Mouse (Mus musculus): Measurements from ENCODE around the gene Rad51d.
"Not testable (repeated sequence)": the region's sequence is repeated elsewhere in the genome, so short reads cannot be mapped to it uniquely, and the experiment has no call there.

Gene Rad51d

DNA sequence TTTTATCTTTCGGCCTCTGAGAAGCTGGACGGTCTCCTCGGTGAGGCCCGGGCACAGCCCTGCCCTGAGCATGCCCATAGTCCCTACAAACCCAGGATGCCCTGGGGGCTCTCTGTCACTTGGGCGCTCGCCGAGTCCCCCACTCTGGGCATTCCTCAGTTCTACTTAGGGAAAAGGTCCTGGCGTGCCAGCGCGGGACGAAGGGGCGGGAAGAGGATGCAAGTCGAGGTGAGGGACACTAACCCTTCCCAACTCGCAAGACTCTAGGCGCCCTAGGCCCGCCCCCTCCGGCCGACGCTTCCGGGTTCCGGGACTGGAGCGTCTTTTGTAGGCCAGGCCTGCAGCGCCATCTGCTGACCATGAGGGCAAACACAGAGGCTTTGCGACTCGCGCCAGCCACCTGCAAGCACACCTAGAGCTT lies at the start of gene Rad51d:
Gene Rad51d (minus strand): TSS at position 273 of the 421 bp plus-strand sequence.
- DNase-seq, result peak; percentile 90

DNA sequence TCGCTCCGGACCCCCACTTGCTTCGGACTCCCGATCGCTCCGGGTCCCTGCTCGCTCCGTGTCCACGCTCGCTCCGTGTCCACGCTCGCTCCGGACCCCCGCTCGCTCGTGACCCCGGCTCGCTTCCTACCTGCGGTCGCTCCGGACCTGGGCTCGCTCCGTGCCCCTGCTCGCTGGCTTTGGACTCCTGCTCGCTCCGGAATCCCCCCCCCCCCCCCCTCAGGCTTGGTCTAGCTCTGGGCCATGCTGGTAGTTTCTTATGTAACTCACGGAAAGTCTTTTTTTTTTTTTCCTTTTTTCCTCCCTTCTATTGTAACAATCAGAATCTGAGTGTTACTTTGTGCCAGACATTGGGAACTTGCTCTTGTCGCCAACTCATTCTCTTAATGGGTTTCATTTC lies 42.8 kb upstream of the Rad51d start:
- DNase-seq, result no peak

DNA sequence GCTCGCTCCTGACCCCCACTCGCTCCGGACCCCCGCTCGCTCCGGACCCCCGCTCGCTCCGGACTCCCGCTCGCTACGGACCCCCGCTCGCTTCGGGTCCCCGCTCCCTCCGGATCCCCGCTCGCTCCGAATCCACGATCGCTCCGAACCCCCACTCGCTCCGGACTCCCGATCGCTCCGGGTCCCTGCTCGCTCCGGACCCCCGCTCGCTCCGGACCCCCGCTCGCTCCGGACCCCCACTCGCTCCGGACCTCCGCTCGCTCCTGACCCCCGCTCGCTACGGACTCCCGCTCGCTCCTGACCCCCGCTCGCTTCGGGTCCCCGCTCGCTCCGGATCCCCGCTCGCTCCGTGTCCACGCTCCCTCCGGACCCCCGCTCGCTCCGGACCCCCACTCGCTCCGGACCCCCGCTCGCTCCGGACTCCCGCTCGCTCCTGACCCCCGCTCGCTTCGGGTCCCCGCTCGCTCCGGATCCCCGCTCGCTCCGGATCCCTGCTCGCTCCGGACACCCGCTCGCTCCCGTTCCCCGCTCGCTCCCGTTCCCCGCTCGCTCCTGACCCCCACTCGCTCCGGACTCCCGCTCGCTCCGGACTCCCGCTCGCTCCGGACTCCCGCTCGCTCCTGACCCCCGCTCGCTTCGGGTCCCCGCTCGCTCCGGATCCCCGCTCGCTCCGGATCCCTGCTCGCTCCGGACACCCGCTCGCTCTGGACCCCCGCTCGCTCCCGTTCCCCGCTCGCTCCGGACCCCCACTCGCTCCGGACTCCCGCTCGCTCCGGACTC lies 41.4 kb upstream of the Rad51d start:
- not testable (repeated sequence) for DNase-seq

DNA sequence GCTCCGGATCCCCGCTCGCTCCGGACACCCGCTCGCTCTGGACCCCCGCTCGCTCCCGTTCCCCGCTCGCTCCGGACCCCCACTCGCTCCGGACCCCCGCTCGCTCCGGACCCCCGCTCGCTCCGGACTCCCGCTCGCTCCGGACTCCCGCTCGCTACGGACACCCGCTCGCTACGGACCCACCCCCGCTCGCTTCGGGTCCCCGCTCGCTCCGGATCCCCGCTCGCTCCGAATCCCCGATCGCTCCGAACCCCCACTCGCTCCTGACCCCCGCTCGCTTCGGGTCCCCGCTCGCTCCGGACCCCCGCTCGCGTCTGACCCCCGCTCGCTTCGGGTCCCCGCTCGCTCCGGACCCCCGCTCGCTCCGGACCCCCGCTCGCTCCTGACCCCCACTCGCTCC lies 40.7 kb upstream of the Rad51d start:
- not testable (repeated sequence) for DNase-seq

DNA sequence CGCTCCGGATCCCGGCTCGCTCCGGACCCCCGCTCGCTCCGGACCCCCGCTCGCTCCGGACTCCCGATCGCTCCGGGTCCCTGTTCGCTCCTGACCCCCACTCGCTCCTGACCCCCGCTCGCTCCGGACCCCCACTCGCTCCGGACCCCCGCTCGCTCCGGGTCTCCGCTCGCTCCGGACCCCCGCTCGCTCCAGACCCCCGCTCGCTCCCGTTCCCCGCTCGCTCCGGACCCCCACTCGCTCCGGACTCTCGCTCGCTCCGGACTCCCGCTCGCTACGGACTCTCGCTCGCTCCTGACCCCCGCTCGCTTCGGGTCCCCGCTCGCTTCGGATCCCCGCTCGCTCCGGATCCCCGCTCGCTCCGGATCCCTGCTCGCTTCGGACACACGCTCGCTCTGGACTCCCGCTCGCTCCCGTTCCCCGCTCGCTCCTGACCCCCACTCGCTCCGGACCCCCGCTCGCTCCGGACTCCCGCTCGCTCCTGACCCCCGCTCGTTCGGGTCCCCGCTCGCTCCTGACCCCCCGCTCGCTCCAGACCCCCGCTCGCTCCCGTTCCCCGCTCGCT lies 40.1 kb upstream of the Rad51d start:
- DNase-seq, result not testable (repeated sequence)

DNA sequence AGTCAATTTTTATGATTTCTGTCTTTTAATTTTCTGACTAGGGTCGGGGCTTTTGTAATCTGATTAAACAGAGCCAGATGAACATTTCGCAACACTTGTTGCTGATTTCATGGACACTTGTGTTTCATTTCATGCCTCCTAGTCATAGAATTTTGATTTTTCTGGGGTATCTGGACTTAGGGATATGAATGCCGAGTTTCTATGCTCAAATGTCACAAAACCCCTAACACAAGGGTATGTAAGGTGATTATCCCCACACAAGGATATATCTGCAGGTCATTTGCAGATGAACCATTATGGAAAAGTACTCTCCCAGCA lies 39.2 kb upstream of the Rad51d start:
- no peak for DNase-seq

DNA sequence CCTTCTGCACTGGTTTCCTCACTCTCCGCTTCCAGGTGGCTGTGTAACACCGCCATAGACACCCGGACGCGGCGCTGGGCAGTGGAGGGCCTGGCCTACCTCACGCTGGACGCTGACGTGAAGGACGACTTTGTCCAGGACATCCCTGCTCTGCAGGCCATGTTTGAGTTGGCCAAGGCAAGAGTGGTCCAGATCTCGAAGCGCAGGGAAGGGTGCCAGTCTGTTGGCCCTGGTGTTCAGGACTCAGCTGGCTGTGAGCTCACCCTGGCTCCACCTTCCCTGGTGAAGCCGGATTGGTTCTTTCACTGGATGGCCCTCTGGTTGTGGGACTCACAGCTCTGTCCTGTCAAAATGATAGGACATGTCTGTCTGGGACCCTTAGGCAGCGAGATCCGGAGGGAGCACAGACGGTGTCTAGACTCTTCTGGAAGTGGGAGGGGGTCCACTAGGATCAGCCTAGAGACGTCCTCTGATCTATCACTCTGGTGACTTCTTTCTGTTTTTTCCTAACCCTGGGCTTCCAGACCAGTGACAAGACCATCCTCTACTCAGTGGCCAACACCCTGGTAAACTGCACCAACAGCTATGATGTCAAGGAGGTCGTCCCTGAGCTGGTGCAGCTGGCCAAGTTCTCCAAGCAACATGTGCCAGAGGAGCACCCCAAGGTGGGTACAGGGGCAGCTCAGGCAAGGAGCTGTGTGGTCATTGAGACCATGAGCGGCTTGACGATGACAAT lies 38.7 kb upstream of the Rad51d start:
- no peak for DNase-seq

DNA sequence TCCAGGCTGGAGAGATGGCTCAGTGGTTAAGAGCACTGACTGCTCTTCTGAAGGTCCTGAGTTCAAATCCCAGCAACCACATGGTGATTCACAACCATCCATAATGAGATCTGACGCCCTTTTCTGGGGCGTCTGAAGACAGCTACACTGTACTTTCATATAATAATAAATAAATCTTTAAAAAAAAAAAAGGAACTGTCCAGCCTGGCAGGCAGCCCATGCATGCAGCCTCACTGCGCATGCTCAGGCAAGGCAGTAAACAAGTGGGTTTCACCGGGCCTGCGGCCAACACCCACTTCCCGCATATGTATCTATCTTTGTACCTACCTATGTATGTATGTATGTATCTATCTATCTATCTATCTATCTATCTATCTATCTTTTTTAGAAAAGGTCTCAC lies 33.5 kb upstream of the Rad51d start:
- DNase-seq, result not testable (repeated sequence)

DNA sequence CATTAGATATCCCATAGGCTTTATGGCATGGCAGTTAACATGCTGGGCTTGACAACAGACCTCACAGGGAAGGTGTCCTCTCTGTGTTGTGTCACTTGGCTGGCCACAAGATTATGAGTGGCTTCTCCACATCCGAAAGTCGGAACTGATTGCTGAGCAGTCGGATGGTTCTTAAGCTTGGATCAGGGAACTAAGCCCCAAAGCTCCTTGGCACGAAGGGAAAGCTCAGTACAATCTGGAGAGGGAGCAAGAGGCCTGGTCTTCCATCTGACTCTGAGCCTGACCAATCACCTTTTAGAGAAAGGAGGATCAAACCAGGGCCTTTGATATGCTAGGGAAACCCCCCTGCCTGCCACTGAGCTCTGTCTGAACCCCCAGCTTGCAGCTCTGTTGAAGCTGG lies 31.3 kb upstream of the Rad51d start:
- DNase-seq, result no peak

DNA sequence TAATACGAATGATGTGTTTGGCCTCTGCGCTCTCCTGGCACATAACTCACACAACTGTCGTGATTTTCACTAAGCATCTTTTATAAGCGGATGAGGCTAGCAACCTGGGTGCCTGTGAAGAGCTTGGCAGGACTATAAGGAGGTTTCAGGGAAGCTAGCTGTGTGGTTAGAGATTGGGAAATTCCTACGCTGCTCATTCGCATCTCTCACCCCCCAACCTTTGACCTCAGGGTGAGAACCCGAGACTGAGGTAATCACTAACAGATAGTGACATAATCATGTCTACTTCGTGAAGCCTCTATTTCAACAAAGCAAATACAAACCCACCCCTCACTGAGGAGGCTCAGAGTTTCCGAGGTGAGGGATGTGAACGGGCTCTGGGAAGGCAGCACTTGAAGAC lies 30.4 kb upstream of the Rad51d start:
- no peak for DNase-seq

DNA sequence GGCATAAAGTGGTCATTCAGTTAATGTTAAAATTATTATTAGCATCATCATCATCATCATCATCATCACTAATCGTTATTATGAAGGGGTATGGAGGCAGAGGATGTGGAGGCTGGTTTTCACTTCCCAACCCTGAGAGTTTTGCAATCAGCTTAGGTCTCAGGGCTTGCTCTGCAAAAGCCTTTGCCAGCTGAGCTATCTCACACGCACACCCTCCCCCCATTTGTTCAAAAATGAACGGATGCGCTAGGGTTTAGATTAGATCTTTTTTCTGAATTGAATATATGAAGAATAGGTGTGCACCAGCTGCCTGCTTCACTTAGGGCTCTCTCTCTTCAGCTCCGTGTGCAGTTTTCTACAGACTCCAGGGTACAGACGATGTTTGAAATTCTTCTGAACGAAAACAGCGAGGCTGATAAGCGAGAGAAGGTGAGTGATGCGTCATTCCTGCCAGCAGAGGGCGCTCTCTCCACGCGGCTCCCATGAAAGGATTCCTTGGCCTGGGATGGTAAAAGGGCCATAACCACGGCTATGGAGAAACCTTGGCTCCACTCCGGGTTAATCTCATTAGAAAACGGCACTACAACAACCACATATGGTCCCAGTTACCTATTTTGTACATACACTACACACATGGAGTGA lies 24.4 kb upstream of the Rad51d start:
- peak; percentile 53 for DNase-seq

DNA sequence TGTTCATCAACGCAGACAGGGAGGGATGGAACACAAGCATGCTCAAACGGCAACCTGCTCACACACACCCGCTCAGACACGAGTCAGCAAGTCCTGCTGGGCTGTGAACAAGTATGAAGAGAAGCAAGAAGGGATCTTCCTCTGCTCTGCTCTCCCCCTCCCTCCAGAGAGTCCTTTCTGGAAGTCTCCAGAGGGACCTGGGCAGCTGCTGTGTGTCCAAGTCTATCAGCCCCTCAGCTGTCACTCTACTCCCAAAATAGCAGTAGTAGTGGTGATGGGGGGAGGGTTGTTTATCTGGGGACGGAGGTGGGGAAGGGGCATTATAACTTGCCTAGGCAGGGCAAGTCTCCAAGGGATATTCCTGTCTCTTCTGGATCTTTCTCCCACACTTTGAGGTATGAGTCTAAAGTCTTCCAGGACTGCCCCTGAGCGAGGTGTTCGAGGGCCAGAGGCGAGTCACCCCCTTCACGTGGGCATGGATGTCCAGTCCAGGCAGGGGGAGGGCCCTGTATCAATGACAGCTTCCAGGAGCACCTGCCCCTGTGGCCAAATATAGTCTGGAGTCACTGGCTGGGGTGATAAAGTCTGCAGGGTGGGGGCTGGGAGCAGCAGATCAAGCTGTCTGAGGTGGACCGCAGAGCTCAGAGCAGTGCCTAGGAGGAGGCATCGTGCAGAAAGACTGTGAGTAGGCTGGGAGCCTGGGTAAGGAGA lies 20.4 kb upstream of the Rad51d start:
- DNase-seq, result no peak

DNA sequence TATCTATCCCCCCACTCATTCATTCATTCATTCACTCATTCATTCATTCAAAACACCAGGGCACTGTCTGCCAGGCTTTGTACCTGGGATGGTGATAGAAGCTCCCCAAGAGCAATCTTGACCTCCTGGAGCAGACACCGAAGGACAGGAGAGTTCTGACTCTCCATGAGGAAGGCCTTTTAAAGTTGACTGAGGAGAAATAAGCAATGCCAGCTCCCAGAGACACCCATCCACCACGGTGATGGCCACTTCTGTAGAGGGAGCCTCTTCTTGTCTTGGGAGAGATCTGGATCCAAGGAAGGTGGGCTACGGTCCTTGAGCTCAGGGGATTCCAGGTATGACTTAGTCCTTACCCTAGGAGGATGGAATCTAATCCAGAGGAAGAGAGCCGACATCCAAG lies 19.8 kb upstream of the Rad51d start, which contains the start of gene Unc45b:
Gene Unc45b (plus strand): TSS at position 301 of the 400 bp plus-strand sequence.
- no peak for DNase-seq

DNA sequence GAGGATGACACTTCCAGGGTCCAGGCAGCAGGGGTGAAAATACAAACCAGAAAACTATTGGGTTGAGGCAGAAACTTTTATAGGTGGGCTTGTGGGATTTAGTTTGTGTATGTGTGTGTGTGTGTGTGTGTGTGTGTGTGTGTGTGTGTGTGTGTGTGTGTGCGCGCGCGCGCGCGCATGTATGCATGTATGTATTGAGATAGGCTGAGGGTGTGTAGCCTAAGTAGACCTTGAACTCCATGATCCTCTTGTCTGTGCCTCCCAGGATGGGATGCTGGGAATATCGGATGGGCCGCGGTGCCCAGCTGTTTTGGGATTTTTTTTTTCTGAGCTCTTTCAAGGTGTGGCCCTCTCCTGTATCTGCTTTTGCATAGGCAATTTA lies 18.2 kb upstream of the Rad51d start:
- DNase-seq, result no peak

DNA sequence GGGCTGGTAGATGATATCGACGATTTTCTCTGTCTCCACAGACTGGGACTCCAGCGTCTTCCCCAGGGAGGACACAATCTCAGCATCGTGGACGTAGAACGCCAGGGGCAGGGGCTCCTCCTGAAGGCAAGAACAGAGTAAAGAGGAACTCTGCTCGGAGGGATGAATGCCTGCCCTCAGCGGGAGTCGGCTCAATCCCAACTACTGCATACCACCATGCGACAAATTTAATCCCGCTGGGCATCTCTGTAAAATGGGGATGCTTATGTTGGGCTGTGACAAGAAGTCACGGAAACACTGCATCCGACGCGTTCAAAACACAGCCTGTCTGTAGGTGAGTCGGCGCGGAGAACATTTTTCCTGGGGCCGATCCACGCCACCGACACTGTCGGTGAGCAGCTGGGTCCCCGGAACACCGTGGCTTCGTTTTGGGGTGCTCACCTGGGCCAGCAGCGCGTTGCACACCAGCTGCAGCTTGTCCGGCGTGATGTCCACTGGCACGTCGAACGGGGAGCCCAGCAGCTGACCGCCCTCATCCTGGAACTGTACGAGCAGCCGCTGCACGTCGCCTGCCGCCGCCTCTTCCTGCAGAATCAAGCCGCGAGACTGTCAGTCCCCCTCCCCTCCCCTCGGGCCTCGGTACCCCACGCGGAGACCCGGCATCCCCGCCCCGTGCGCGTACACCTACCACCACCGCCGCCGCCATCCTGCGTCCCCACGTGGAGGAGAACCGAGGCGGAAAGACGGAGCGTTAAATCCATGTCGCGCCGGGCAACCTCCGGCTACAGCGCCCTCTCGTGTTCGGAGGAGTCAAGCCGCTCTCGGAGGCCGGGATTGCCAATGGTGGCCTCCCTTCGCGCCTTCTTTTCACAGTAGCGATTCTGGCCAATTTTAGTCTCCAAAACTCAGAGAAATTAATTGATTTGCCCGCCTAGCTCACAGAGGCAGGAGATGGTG lies 17.5 kb upstream of the Rad51d start, which contains the start of gene Nle1:
Gene Nle1 (minus strand): TSS at position 761 of the 957 bp plus-strand sequence.
- DNase-seq, result peak; percentile 91

DNA sequence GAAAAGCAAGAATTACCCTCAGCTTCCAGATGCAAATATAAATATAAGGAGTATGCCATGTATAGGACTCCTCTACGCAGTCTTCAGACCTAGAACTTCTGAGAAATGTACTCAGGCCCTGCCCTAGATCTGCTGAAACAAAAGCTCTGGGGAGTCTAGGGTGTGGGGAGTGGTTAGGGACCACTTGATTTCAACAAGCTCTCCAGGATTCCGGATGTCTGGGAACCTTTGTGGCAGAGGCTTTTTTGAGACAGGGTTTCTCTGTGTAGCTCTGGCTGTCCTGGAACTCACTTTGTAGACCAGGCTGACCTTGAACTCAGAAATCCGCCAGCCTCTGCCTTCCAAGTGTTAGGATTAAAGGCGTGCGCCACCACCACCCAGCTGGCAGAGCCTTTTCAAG lies 15.4 kb upstream of the Rad51d start:
- no peak for DNase-seq

DNA sequence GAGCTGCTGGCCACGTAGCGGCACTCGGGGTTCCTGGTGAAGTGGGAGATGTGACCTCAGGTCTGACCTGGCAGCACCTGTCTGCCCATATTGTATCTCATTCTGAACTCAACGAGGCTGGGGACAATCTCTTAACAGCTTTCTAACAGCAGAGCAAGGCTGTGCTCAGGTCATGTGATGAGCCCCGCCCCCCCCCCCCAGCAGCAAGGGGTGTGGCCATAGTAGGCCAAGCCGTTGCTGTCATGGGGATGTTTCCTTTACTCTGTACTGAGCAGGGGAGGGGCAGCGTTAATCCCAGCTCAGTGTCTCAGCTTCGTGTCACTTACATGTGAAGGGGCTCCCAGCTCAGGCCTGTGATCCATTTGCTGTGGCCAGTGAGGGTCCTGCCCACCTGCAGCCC lies 14.5 kb upstream of the Rad51d start:
- DNase-seq, result no peak

DNA sequence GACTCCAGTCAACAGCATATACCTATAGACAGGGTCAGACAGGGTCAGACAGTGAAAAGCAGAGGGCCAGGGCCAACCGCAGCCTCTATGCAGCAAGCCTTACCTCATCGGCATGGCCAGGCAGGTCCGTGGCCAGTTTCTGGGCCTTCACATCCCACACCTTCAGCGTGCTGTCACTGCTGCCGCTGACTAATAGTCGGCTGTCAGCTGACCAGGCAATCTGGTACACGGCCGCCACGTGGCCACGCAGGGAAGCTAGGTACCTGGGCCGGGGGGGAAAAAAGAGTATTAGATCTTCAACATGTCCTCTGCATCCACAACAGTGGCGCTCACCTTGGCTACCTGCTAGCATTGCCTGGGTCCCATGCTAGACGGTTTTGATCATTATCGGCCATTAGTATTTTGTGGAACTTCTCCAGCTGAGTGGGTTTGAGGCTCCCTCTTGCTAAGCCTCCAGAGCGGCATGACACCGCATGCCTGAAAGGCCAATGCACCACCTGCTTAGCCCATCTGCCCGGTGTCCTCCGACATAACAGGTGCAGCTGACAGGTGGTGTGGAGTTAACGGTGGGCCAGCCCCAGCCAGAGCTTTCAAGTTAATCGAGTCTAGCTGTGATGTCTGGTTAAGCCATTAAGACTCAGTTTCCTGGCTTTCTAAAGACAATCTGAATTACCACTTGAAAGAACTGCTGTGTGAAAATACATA lies 11.3 kb upstream of the Rad51d start:
- DNase-seq, result no peak

DNA sequence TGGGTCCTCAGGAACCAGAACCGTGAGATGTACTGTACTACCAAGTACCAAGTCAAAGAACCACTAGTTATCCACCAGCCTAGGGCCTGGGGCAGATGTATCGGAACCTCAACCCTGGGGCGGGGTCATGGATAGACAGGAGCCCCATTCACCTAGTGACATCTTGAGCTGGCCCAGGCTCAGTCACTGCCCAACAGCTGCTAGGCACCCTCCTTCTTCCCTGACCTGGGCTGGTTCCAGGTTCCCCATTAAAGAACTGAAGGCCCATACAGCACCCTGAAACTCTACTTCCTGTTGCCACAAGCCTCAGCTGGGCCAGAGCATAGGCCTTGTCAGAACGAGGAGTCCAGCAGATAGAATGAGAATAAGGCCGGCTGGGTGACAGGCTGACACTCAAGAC lies 9.3 kb upstream of the Rad51d start:
- DNase-seq, result no peak

DNA sequence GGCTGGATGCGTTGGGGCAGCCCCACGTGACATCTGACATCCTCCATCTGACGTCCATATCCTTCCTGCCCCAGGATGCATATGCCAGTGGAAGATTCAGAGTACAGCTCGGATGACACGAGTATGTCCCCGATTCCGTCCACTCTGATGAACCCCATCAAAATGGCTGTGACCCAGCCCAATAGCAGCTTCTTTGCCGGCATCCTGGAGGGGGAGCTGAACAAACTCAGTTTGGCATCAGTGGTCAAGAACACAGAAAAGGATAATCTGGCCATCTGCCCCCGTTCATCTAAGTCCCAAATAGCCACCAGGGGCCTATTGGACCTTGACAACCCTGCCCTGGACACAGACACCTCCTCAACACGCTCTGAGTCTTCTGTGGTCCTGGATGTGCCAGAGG lies 7.1 kb upstream of the Rad51d start:
- no peak for DNase-seq

DNA sequence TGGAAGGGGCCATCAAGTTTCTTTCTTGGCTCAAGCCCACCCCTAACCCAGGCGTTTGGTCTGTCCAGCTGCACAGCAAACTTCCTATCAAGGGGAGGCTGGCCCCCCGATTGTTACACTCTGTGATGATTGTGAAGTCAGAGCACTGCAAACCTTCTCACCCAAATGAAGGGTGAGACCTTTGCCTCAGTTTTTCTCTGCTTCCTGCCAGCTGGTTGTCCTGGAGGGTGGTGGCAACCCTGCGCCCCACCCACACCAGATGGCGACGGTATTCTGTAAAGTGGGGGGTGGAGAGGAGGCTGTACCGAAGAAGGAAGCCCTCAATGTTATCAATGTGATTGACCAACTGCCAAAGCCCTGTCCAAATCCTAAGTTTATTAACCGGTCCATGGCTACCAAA lies 1.5 kb upstream of the Rad51d start, which contains the start of gene Fndc8:
Gene Fndc8 (plus strand): TSS at position 189 of the 400 bp plus-strand sequence.
- DNase-seq, result no peak

Data from right cerebral cortex, postnatal 25 days (tissue).